Mouse (Mus musculus): ENCODE data around the gene Clstn2.

Gene Clstn2

DNA sequence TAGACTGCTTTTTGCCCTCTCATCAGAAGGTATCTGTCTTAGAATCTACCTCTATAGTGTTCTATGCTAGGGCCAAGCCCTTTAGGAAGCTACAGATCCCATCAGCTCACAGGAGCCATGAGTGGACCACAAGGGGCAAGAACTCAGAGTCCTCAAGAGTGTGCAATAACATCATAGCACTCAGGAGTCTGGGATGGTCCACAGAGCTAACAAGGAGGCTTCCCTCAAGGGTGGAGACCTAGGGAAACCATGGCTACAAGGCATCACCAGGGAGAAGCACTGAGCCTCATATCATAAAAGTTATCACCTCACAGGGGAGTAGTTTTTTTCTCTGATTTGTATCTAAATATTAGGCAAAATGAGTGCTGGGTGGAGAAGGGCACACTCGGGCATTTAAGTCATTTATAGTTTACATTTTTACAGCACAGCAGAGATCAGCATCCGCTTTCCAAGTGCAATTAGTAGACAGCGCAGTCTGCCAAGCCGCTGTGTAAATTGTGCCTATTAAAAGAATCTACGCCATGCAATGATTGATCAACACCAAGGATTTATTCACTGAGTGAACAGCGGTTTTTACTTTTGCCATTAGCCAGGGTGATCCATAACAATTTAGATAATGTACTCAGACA is 82.5 kb downstream of the Clstn2 start:
- no peak for DNase-seq (ENCODE audit: low spot score in 2 of 2)

- no peak for DNase-seq (ENCODE audit: low spot score in 2 of 2)
Observed at GRCm38 (mm10) chr9:97919326-97919725, 113.7 kb downstream of the Clstn2 start.

- DNase-seq (ENCODE audit: low spot score in 2 of 2): no peak
Observed at GRCm38 (mm10) chr9:97891415-97891814, 141.6 kb downstream of the Clstn2 start.

- DNase-seq (ENCODE audit: low spot score in 2 of 2): peak in 1 of 2 experiments; percentile 13
Observed at GRCm38 (mm10) chr9:97883336-97883735, 149.6 kb downstream of the Clstn2 start.

DNA sequence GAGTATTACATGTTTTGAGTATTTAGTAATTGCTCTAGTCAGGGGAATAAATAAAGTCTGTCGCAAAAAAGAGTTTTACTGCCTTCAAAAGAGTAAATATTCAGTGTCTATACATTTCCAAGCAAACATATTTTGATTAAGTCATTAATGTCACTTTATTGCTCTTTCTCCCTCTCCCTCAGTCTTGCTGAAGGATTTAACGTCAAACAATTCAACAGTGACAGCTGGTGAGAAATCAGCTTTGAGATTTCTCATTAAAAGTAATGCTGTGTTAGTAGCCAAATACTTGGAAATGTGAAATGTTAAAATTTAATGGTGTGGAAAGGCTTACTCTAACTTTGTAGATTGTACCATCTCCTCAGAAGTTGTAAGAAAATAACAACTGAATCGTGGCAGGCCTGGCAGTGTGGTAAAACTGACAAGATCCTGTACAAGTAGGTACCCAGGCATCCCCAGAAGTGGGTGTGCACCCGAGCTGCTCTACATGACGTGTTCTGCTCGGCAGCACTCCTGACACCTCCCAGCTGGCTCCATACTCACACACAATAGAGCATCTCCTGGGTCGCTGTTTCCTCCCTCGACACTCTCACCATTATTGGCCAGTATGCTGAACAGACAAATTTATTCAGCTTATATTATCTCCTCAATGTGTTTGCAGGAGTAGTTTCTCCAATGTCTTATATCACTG is 165.8 kb downstream of the Clstn2 start:
- no peak for DNase-seq (ENCODE audit: low spot score in 2 of 2)

- DNase-seq (ENCODE audit: low spot score in 2 of 2): no peak
Observed at GRCm38 (mm10) chr9:97852859-97853258, 180.1 kb downstream of the Clstn2 start.

GRCm38 (mm10) chr9:97847873-97848838 is 184.8 kb downstream of the Clstn2 start:
- DNase-seq (ENCODE audit: low spot score in 2 of 2): no peak

GRCm38 (mm10) chr9:97842054-97842453 is 190.9 kb downstream of the Clstn2 start:
- no peak for DNase-seq (ENCODE audit: low spot score in 2 of 2)

- no peak for DNase-seq (ENCODE audit: low spot score in 2 of 2)
Observed at GRCm38 (mm10) chr9:97831216-97831615, 201.8 kb downstream of the Clstn2 start.

DNA sequence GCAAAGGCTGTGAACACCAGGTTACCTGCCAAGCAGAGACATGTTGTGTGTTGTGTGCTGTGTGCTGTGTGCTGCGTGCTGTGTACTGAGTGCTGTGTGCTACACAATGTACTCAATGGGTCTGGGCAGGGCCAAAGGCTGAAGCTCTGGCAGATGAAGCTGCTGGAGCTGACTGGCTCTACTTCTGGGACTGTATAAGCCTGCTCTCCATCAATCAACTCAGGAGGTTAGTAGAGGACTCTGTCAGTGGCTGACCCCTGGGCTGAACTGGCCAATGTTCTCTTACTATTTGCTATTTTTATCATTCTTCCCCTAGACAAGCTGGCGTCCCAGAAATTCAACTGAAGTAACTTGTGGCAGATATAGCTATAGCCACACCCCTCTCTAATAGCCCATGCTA is 203.1 kb downstream of the Clstn2 start:
- DNase-seq (ENCODE audit: low spot score in 2 of 2): no peak

- no peak for DNase-seq (ENCODE audit: low spot score in 2 of 2)
Observed at GRCm38 (mm10) chr9:97827689-97828088, 205.3 kb downstream of the Clstn2 start.

- DNase-seq (ENCODE audit: low spot score in 2 of 2): no peak
Observed at GRCm38 (mm10) chr9:97826077-97826947, 206.7 kb downstream of the Clstn2 start.

- no peak for DNase-seq (ENCODE audit: low spot score in 2 of 2)
Observed at GRCm38 (mm10) chr9:97817116-97817515, 215.9 kb downstream of the Clstn2 start.

DNA sequence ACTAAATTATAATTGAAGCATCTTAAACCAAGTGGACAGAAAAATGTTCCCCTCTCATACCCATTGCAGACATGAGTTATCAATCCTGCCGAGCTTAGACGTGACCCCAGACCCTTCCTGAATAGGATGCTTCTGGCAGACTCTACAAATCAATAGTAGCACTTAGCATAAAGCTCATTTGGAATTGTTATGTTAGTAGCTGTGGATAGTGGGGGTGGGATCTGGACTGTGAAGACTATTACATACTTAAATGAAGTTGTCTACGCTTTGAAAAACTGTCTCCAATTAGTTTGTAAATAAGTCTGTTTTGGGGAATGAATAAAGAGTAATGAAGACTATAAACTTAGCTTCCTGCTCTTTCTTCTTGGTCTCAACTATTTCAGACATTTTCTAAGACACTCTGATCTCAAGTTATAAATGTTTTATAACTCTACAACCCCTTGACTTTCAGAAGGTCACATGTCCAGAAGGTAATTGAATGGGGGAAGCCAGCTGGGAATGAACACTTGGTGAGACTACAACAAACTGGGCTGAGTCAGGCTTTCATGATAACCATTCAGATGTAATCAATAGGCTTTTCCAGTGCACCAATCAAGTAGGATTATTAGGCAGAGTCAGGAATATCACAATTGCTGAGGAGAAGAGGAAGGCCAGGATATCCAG is 216.7 kb downstream of the Clstn2 start:
- DNase-seq (ENCODE audit: low spot score in 2 of 2): no peak

- no peak for DNase-seq (ENCODE audit: low spot score in 2 of 2)
Observed at GRCm38 (mm10) chr9:97813157-97813556, 219.8 kb downstream of the Clstn2 start.

GRCm38 (mm10) chr9:97807031-97807430 is 225.9 kb downstream of the Clstn2 start:
- DNase-seq (ENCODE audit: low spot score in 2 of 2): no peak

- no peak for DNase-seq (ENCODE audit: low spot score in 2 of 2)
Observed at GRCm38 (mm10) chr9:97793661-97794060, 239.3 kb downstream of the Clstn2 start.

GRCm38 (mm10) chr9:97788151-97788670 is 244.8 kb downstream of the Clstn2 start:
- no peak for DNase-seq (ENCODE audit: low spot score in 2 of 2)

- DNase-seq (ENCODE audit: low spot score in 2 of 2): no peak
Observed at GRCm38 (mm10) chr9:97780032-97780616, 252.9 kb downstream of the Clstn2 start.

DNA sequence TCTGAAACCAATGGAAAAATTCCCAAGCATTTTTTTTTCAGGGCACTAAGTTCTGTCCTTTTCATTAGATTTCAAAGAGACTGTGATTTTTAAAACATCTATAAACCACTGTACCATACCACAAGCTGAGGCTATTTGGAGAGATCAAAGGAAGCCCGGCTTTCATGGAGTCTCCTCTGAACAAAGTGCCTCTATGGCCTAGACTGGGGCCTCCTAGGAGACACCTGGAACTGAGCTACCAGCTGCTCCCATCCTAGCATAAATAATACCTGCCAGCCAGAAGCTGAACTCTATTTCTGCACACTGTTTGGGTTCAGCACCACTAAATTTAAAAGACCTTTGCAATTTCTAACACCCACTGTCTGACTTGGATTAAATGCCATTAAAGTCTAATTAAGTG is 257.2 kb downstream of the Clstn2 start:
- DNase-seq (ENCODE audit: low spot score in 2 of 2): no peak

All from frontal cortex, postnatal 25 days (tissue).